Mouse (Mus musculus) bone marrow, adult 2 months (tissue): ENCODE measurements around the gene Tacc2.

ENCODE experiments used
- CTCF ChIP-seq: fragments of 200-500 bp; IDR thresholded peaks from 2 replicates; pipeline ENCODE4 v1.5.1; 2011; ENCODE audit warnings: low read length, control low read depth; ENCODE audit not compliant: control insufficient read depth, insufficient read depth
- POLR2A ChIP-seq: fragments of 200-500 bp; IDR thresholded peaks from 2 replicates; pipeline ENCODE4 v1.6.1; 2011; ENCODE audit warnings: low read depth, mild to moderate bottlenecking, control low read depth, low read length, borderline replicate concordance; ENCODE audit not compliant: control insufficient read depth

GRCm38 (mm10) chr7:130804991-130805390 is 227.8 kb downstream of the Tacc2 start:
- TF ChIP-seq CTCF (no peak), POLR2A (no peak)
